Mouse (Mus musculus) ES-CJ7 (cell line): ENCODE measurements around the gene Ifna15.
"Not testable (repeated sequence)": the region's sequence is repeated elsewhere in the genome, so short reads cannot be mapped to it uniquely, and the experiment has no call there.

Experiments used
- DNase-seq: peaks from one replicate; pipeline ENCODE4 v3.0.0; 2011; ENCODE audit warnings: low read depth, low spot score

Gene Ifna15

GRCm38 (mm10) chr4:88558145-88558544, at the start of gene Ifna15:
Gene Ifna15 (minus strand): TSS chr4:88558245.
- DNase-seq, result not testable (repeated sequence)

DNA sequence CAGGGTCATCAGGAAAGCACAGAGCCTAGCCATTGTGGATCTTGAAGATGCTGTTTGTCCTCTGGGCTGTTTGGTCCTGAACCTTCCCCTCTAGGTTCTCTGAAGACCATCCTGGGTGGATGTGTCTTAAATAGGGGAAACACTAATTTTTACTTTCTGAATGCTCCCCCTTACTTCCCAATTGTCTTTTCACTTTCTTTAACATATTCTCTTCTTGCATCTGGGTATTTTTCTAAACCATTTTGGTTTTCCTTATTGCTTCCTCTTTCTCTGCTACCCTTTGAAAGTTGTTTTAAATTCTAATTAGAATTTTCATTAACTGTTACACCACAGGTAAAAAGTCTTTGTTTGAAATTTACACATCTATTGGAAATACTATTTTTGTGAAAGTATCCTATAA, 45.2 kb upstream of the Ifna15 start, which contains the start of gene Ifna12:
TSS of gene Ifna12 (minus strand) at position 101 of the 400 bp plus-strand sequence.
- no peak for DNase-seq

GRCm38 (mm10) chr4:88592285-88592684, 34.2 kb upstream of the Ifna15 start, which contains the start of gene Ifna9:
Gene Ifna9 (minus strand): TSS chr4:88592385.
- DNase-seq, result no peak

- DNase-seq, result no peak
These were observed 13.7 kb upstream of the Ifna15 start, which contains the start of gene Ifna14 for GRCm38 (mm10) chr4:88571698-88572097. Gene Ifna14 (minus strand): TSS chr4:88571798.

GRCm38 (mm10) chr4:88561791-88562190, 3.7 kb upstream of the Ifna15 start:
- DNase-seq, result no peak

GRCm38 (mm10) chr4:88550161-88550945, 7.7 kb downstream of the Ifna15 start:
- DNase-seq, result peak; percentile 87

- DNase-seq, result no peak
These were observed 10.1 kb downstream of the Ifna15 start for GRCm38 (mm10) chr4:88547986-88548385.

- peak; percentile 61 for DNase-seq
These were observed 14.3 kb downstream of the Ifna15 start for GRCm38 (mm10) chr4:88543649-88544234.

- no peak for DNase-seq
These were observed 20.7 kb downstream of the Ifna15 start for GRCm38 (mm10) chr4:88537328-88537727.

DNA sequence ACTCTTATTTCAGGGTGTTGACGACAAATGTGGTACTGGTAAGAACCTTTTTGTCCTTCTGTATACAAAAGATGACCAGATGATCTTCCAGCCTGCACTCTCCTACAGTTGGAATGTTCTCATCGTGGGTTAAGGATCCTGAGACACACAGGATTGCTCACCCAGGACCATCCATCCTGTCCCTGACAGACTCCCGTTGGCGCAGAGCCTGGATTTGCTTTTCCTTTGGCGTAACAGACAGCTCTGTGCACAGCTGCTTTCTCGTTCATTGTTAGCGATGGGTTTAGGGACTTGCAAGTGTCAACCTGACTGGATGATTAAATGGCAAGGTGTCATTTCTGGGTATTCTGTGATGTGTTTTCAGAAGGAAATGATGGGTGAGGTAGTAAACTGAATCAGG, 21.4 kb downstream of the Ifna15 start:
- DNase-seq, result no peak

- DNase-seq, result no peak
These were observed 22.3 kb downstream of the Ifna15 start for GRCm38 (mm10) chr4:88535742-88536141.

DNA sequence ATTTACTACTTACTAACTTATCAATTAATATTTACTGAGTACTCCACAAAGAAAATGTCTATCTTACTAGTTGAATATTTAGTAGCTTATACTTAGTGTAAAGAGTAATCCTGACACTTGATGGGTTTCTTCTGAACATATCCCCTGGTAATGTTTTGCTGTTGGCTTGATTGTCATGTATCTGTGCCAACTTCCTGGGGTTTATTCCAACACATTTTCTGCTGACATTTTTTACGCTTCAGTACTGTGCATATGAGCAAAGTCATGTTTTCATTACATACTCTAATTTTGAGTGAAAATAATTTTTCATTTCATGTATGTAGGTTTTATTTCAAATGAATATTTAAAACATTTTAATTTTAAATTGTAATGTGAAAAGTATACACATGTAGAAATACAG, 23.1 kb downstream of the Ifna15 start:
- DNase-seq, result no peak

- DNase-seq, result no peak
These were observed 24.5 kb downstream of the Ifna15 start for GRCm38 (mm10) chr4:88533499-88533898.

- DNase-seq, result no peak
These were observed 27.2 kb downstream of the Ifna15 start for GRCm38 (mm10) chr4:88530892-88531291.

- no peak for DNase-seq
These were observed 27.8 kb downstream of the Ifna15 start for GRCm38 (mm10) chr4:88530271-88530670.

GRCm38 (mm10) chr4:88526379-88527049, 31.5 kb downstream of the Ifna15 start:
- DNase-seq, result no peak

DNA sequence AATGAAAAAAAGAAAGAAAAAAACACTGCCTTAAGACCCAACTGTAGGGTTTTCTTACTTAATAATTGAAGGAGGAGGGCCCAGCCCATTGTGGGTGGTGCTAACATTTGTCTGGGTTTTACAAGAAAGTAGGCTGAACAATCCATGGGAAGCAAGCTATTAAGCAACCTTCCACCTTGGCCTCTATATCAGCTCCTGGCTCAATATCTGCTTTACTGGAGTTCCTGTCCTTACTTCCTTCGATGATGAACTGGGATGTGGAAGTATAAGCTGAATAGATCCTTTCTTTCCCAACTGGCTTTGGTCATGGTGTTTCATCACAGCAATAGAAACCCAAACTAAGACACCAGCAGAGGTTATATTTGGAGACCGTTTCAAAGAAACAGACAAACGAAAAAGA, 32.7 kb downstream of the Ifna15 start:
- DNase-seq, result no peak

DNA sequence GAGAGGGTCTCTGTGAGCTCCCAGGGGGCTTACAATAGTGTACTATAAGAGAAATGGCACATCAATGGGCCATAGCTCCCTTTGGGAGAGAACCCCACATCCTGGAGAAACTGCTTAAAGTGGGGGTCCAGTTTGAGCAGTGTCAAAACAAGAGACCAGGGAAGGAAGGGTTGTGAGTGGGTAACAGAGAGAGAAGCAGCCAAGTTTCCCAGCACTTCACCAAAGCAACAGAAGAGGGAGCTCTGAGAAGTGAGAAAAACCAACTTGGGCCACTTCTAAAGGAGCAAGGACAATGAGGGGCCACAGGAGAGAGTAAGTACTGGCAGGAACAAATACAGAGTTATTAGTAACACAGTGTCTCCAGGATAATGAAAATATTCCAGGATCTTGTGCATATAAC, 34.8 kb downstream of the Ifna15 start:
- peak; percentile 15 for DNase-seq

DNA sequence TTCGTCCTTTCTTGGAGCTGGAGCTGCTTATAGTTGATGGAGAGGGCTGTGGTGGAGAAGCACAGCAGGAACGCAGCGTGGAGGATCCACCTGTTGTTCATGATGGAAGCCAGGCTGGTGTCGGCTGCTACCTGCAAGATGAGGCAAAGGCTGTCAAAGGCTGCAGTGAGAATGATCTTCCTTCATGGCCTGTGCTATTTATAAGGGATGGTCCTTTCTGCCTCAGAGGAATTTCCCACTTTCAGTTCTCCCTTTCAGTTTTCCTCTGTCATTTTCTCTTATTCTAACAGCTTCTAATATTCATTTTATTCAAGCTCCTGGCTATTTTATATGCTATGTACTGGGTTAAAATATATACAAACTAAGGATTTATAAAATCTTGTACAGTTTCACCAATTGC, 35.4 kb downstream of the Ifna15 start, which contains the start of gene Ifnb1:
TSS of gene Ifnb1 (minus strand) at position 101 of the 400 bp plus-strand sequence.
- no peak for DNase-seq

- DNase-seq, result no peak
These were observed 40.1 kb downstream of the Ifna15 start for GRCm38 (mm10) chr4:88517957-88518356.

DNA sequence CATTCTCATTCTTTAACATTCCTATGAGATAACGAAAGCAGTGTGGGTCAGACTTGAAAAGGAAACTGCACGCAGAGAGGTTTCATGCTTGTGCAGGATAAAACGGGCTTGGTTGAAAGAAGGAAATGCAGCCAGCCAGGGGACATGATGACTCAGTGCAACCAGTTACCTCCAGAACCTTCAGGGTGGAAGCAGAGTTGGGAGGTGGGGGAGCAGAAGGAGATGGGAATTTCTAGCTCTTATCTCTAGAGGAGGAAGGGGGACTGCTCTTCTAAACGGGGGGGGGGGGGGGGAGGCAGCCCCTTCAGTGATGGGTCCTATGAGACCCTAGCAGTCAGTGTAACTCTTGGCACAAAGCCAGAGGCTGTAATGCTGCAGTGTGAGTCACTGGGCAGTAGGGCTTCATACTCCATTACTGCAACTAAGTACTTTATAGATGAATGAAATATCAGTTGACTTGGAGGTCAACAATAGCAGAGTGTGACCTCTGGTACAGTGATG, 42.3 kb downstream of the Ifna15 start:
- DNase-seq, result no peak

DNA sequence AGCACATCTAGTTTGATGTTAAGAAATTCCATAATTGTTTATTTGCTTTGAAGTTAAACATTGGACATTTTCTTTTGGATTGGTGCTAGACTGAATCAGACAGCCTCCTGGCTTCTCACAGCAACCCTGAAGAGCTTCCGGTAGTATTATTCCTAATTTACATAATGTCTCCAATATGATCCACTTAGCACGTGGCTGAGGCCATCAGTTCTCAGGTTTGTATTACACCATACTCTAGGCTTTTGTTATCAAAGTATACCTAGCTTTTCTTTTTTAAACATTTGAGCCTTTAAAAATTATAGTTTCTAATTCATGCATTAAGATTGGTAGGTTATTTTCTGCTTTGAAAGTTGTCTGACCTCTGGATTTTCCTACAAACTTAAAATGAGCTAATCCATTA, 42.8 kb downstream of the Ifna15 start:
- DNase-seq, result no peak
